Mouse (Mus musculus): ENCODE results near the gene Mfsd4b2.

Gene Mfsd4b2

GRCm38 (mm10) chr10:39893702-39894697, 32.7 kb downstream of the Mfsd4b2 start:
- in situ Hi-C loops (cut with MboI): no loop called here

- in situ Hi-C loops (cut with MboI): no loop called here
Measured at GRCm38 (mm10) chr10:39888621-39889020, 38.1 kb downstream of the Mfsd4b2 start.
